Mouse (Mus musculus): ENCODE results near the gene Rpl23. TPM values are rescaled to one million over a fixed set of nuclear protein-coding genes. Genes with fewer than 3 reads are reported as not detected.

Rpl23 gene
- polyA plus RNA-seq, 1 experiment from 2014 or later: 517 TPM

DNA sequence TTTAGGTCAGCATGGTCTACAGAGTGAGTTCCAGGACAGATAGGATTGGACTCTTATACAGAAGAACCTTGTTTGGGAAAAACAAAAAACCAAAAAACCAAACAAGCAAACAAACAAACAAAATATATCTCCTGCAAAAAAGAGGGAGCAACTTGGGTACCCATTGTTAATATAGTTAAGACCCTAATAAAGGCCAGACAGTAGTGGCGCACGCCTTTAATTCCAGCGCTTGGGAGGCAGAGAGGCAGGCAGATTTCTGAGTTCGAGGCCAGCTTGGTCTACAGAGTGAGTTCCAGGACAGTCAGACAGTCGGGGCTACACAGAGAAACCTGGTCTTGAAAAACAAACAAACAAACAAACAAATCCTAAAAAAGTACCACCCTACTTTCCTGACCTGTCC is 7.5 kb upstream of the Rpl23 start:
- no peaks in the 10 kb centered on the region for H3K4me1 ChIP-seq (ENCODE audit: control insufficient read depth, insufficient read depth, low read length)
- H3K9me3 ChIP-seq (replicated peaks; ENCODE audit: control insufficient read depth, low read length): no peaks in the 10 kb centered on the region
- H3K4me3 ChIP-seq (ENCODE audit: low read depth, low read length): no peak overlapping the region
- no peak overlapping the region for H3K9ac ChIP-seq (ENCODE audit: low read depth, low read length)
- H3K27ac ChIP-seq (ENCODE audit: low read depth, low read length): no peak overlapping the region
- 82% methylated on average over 5 of the region's 5 CpGs for WGBS (ENCODE audit: insufficient replicate concordance)
- H3K27me3 ChIP-seq (ENCODE audit: control insufficient read depth, insufficient read depth, low read length): no peaks in the 10 kb centered on the region
- ATAC-seq (replicated peaks; ENCODE audit: insufficient number of reproducible peaks, low FRiP score, low TSS enrichment): no peak
- no peak overlapping the region for H3K4me2 ChIP-seq
- no peaks in the 10 kb centered on the region for H3K36me3 ChIP-seq (ENCODE audit: control insufficient read depth, insufficient read depth, low read length)

DNA sequence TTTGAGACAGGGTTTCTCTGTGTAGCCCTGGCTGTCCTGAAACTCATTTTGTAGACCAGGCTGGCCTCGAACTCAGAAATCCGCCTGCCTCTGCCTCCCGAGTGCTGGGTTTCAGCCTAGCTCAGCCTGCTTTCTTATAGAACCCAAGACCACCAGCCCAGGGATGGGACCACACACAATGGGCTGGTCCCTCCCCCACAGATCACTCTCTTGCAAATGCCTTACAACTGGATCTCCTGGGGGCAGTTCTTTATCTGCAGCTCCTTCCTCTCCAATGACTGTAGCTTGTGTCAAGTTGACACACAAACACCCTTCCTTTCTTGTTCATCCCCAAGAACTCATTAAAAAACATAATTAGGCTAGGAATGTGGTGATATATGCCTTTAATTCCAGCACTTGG is 5.7 kb upstream of the Rpl23 start:
- Histone ChIP-seq H3K27me3 (ENCODE audit: control insufficient read depth, insufficient read depth, low read length) (no peaks in the 10 kb centered on the region), H3K4me2 (no peak overlapping the region)
- 83% methylated on average over 3 of the region's 3 CpGs for whole genome bisulfite sequencing (ENCODE audit: insufficient replicate concordance)

GRCm38 (mm10) chr11:97782564-97782895 is 293 bp upstream of the Rpl23 start:
- no peak for ATAC-seq (replicated peaks; ENCODE audit: insufficient number of reproducible peaks, low FRiP score, low TSS enrichment)

More for the DNA sequence above, 5.7 kb upstream of the Rpl23 start:
- Histone ChIP-seq H3K9ac (ENCODE audit: low read depth, low read length) (no peak overlapping the region), H3K27ac (ENCODE audit: low read depth, low read length) (no peak overlapping the region), H3K9me3 (replicated peaks; ENCODE audit: control insufficient read depth, low read length) (no peaks in the 10 kb centered on the region), H3K4me3 (ENCODE audit: low read depth, low read length) (no peak overlapping the region), H3K4me1 (ENCODE audit: control insufficient read depth, insufficient read depth, low read length) (no peaks in the 10 kb centered on the region), H3K36me3 (ENCODE audit: control insufficient read depth, insufficient read depth, low read length) (no peaks in the 10 kb centered on the region)
- no peak for ATAC-seq (replicated peaks; ENCODE audit: insufficient number of reproducible peaks, low FRiP score, low TSS enrichment)

DNA sequence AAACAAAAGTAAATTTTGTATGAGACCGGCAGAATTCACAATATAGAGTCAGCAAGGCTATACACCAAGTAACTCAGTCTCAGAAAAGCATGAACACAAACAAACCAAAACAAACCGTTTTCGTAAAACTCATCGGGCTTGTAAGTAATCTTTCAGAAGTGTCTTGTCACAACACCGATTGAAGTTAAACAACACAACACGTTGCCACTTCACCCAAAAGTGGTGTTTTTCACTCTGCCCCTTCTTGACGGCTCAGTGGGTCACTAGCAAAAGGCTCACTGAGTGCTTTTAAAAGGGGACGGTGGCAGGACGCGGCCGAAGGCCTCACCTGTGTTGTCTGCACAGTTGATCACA is 782 bp downstream of the Rpl23 start:
- Histone ChIP-seq H3K4me3 (ENCODE audit: low read depth, low read length) (peak overlapping the region; percentile 94), H3K4me1 (ENCODE audit: control insufficient read depth, insufficient read depth, low read length) (peaks cover 7% of the 10 kb centered on the region), H3K4me2 (peak overlapping the region; percentile 79), H3K9ac (ENCODE audit: low read depth, low read length) (peak overlapping the region; percentile 100), H3K27ac (ENCODE audit: low read depth, low read length) (peak overlapping the region; percentile 91), H3K27me3 (ENCODE audit: control insufficient read depth, insufficient read depth, low read length) (no peaks in the 10 kb centered on the region), H3K36me3 (ENCODE audit: control insufficient read depth, insufficient read depth, low read length) (peaks cover 33% of the 10 kb centered on the region), H3K9me3 (replicated peaks; ENCODE audit: control insufficient read depth, low read length) (no peaks in the 10 kb centered on the region)
- no peak for ATAC-seq (replicated peaks; ENCODE audit: insufficient number of reproducible peaks, low FRiP score, low TSS enrichment)
- under 1% methylated on average over 11 of the region's 11 CpGs for WGBS (ENCODE audit: insufficient replicate concordance)

More at GRCm38 (mm10) chr11:97782564-97782895, 293 bp upstream of the Rpl23 start:
- Histone ChIP-seq H3K4me2 (peak overlapping the region; percentile 79), H3K27ac (ENCODE audit: low read depth, low read length) (peak overlapping the region; percentile 91; the same call in 1 of the 2 replicates), H3K9ac (ENCODE audit: low read depth, low read length) (peak overlapping the region; percentile 100), H3K4me3 (ENCODE audit: low read depth, low read length) (peak overlapping the region; percentile 94), H3K36me3 (ENCODE audit: control insufficient read depth, insufficient read depth, low read length) (peaks cover 28% of the 10 kb centered on the region), H3K4me1 (ENCODE audit: control insufficient read depth, insufficient read depth, low read length) (peaks cover 7% of the 10 kb centered on the region), H3K27me3 (ENCODE audit: control insufficient read depth, insufficient read depth, low read length) (no peaks in the 10 kb centered on the region), H3K9me3 (replicated peaks; ENCODE audit: control insufficient read depth, low read length) (no peaks in the 10 kb centered on the region)
- under 1% methylated on average over 10 of the region's 10 CpGs for WGBS (ENCODE audit: insufficient replicate concordance)

DNA sequence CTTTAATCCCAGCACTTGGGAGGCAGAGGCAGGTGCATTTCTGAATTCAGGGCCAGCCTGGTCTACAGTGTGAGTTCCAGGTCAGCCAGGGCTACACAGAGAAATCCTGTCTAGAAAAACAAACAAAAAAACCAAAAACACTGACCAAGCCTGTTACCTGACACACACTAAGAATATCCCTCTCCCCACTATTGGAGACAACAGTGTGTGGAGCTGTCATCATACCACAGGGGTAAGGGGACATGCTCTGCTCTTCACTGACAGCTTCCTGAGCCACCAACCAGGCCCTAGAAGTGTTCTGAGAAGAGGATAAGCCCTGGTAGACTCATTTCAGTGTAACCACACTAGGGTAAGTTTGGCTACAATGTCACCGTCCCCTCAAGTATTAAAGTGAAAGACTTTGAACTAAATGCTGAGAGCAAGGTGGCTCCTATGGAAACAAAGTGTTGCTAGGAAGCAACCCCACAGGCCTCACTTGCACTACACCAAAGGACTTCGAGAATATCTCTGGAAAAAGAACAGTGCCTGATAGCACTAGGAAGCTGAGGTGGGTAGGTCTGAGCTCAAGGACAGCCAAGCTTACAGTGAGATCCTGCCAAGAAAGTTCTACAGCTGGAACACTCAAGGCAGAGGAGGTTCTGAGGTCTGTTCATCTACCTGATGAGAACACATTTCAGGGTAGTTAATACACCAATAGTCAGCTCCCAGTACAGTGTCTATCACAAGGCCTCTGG is 2.1 kb downstream of the Rpl23 start:
- Histone ChIP-seq H3K4me3 (ENCODE audit: low read depth, low read length) (peak overlapping the region; percentile 94), H3K4me1 (ENCODE audit: control insufficient read depth, insufficient read depth, low read length) (peaks cover 7% of the 10 kb centered on the region), H3K9ac (ENCODE audit: low read depth, low read length) (peak overlapping the region; percentile 100; the same call in 1 of the 2 replicates), H3K27ac (ENCODE audit: low read depth, low read length) (no peak overlapping the region), H3K9me3 (replicated peaks; ENCODE audit: control insufficient read depth, low read length) (no peaks in the 10 kb centered on the region), H3K27me3 (ENCODE audit: control insufficient read depth, insufficient read depth, low read length) (no peaks in the 10 kb centered on the region), H3K36me3 (ENCODE audit: control insufficient read depth, insufficient read depth, low read length) (peaks cover 33% of the 10 kb centered on the region), H3K4me2 (peak overlapping the region; percentile 79)
- ATAC-seq (replicated peaks; ENCODE audit: insufficient number of reproducible peaks, low FRiP score, low TSS enrichment): no peak
- WGBS (ENCODE audit: insufficient replicate concordance): 63% methylated on average over 2 of the region's 2 CpGs

- ATAC-seq (replicated peaks; ENCODE audit: insufficient number of reproducible peaks, low FRiP score, low TSS enrichment): no peak
- peaks cover 7% of the 10 kb centered on the region for H3K4me1 ChIP-seq (ENCODE audit: control insufficient read depth, insufficient read depth, low read length)
- H3K4me3 ChIP-seq (ENCODE audit: low read depth, low read length): no peak overlapping the region
- H3K27me3 ChIP-seq (ENCODE audit: control insufficient read depth, insufficient read depth, low read length): no peaks in the 10 kb centered on the region
- 98% methylated on average over 1 of the region's 1 CpGs for WGBS (ENCODE audit: insufficient replicate concordance)
- peaks cover 33% of the 10 kb centered on the region for H3K36me3 ChIP-seq (ENCODE audit: control insufficient read depth, insufficient read depth, low read length)
- no peak overlapping the region for H3K27ac ChIP-seq (ENCODE audit: low read depth, low read length)
- H3K4me2 ChIP-seq: no peak overlapping the region
- H3K9ac ChIP-seq (ENCODE audit: low read depth, low read length): no peak overlapping the region
- no peaks in the 10 kb centered on the region for H3K9me3 ChIP-seq (replicated peaks; ENCODE audit: control insufficient read depth, low read length)
Measured at GRCm38 (mm10) chr11:97778918-97779317, 3.3 kb downstream of the Rpl23 start.

- 50% methylated on average over 2 of the region's 2 CpGs for WGBS (ENCODE audit: insufficient replicate concordance)
- Histone ChIP-seq H3K27ac (ENCODE audit: low read depth, low read length) (no peak overlapping the region), H3K4me3 (ENCODE audit: low read depth, low read length) (no peak overlapping the region), H3K9me3 (replicated peaks; ENCODE audit: control insufficient read depth, low read length) (no peaks in the 10 kb centered on the region), H3K4me1 (ENCODE audit: control insufficient read depth, insufficient read depth, low read length) (peaks cover 7% of the 10 kb centered on the region), H3K36me3 (ENCODE audit: control insufficient read depth, insufficient read depth, low read length) (peaks cover 33% of the 10 kb centered on the region), H3K9ac (ENCODE audit: low read depth, low read length) (no peak overlapping the region), H3K27me3 (ENCODE audit: control insufficient read depth, insufficient read depth, low read length) (no peaks in the 10 kb centered on the region), H3K4me2 (no peak overlapping the region)
- ATAC-seq (replicated peaks; ENCODE audit: insufficient number of reproducible peaks, low FRiP score, low TSS enrichment): no peak
Measured at GRCm38 (mm10) chr11:97777129-97777529, 5.1 kb downstream of the Rpl23 start.

DNA sequence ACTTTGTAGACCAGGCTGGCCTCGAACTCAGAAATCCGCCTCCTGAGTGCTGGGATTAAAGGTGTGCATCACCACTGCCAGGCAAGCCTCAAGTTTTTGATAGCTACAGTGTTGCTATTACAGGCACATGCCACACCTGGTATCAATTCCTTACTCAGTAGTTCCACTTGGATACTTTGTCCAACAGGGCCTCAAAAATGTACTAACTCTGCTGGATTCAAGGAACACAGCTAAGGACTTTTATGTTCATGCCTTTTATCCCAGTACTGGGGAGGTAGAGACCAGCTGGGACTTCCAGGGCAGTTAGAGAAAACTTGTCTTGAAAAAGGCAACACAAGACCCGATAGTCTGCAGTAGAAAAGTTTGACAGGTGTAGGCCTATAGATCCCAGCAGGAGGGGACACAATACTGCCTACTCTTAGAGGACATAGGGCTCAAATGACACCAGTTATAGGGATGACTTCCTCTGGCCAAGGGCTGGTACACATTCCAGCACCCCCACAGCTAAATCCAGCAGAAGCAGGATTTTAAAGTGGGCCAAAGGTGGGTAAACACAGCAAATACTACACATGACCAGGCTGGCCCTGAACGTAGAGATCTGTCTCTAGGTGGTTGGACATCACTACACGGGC is 5.6 kb downstream of the Rpl23 start:
- peaks cover 7% of the 10 kb centered on the region for H3K4me1 ChIP-seq (ENCODE audit: control insufficient read depth, insufficient read depth, low read length)

More for the DNA sequence above, 5.6 kb downstream of the Rpl23 start:
- Histone ChIP-seq H3K36me3 (ENCODE audit: control insufficient read depth, insufficient read depth, low read length) (peaks cover 33% of the 10 kb centered on the region), H3K9me3 (replicated peaks; ENCODE audit: control insufficient read depth, low read length) (no peaks in the 10 kb centered on the region), H3K27ac (ENCODE audit: low read depth, low read length) (no peak overlapping the region), H3K4me2 (no peak overlapping the region), H3K27me3 (ENCODE audit: control insufficient read depth, insufficient read depth, low read length) (no peaks in the 10 kb centered on the region), H3K4me3 (ENCODE audit: low read depth, low read length) (no peak overlapping the region), H3K9ac (ENCODE audit: low read depth, low read length) (no peak overlapping the region)
- 54% methylated on average over 5 of the region's 5 CpGs for WGBS (ENCODE audit: insufficient replicate concordance)
- ATAC-seq (replicated peaks; ENCODE audit: insufficient number of reproducible peaks, low FRiP score, low TSS enrichment): no peak

Data from heart, embryonic 11.5 days (tissue).